Mouse (Mus musculus) frontal cortex, postnatal 10 days (tissue): ENCODE measurements around the gene Flna.

ENCODE experiments used
- DNase-seq, 2 experiments: peaks; one replicate each; pipeline ENCODE4 v3.0.0; 2022; ENCODE audit warnings: low spot score in 2 of 2, mixed read lengths in 1 of 2

Gene Flna

DNA sequence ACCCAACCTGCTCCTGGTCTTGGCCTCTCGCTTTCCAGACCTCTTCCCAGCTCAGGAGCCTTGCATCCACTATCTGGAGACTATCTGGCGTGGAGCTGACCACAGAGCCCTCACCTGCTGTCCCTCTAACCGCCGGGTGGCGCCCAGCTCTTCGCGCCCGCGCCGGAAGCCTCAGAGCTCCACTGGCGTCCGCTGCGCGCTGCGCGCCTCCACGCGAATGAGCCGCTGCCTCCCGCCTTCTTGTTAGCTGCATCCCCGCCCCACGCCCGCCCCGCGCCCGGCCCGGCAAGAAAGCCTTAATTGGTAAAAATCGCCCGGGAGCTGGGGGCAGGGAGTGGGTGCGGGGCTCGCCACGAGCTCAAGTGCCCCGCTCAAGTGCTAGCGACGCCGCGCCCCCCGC lies at the start of gene Flna:
Flna (minus strand) TSS at position 206 of the 400 bp plus-strand sequence.
- peak; percentile 35 to 47 for DNase-seq

DNA sequence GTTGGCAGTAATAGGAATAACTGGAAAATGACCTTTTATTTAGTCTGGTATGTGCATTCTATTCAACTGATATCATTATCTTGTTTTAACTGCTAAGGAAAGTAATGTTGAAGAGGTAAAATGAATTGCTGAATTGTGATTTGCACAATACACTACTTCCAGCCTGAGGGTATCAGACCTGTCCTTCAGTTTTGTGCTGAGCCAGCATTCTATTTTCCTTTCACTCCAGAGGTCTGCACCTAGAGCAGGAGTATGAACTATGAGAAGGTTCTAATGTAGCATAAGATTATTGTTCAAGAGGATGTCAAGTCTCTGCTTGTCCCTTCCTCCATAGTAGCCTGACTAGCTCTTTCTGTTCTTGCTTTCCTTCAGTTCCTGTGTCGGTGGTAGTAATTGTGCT lies 48.7 kb upstream of the Flna start:
- DNase-seq = no peak

- DNase-seq = peak; percentile 91 to 95
Measured at GRCm38 (mm10) chrX:74296538-74297448, 47.2 kb upstream of the Flna start, which contains the start of gene Atp6ap1. TSS of gene Atp6ap1 (plus strand) at chrX:74297097.

GRCm38 (mm10) chrX:74293431-74293830 lies 43.8 kb upstream of the Flna start:
- DNase-seq = no peak

- DNase-seq = no peak
Measured at GRCm38 (mm10) chrX:74283092-74283437, 33.4 kb upstream of the Flna start.

DNA sequence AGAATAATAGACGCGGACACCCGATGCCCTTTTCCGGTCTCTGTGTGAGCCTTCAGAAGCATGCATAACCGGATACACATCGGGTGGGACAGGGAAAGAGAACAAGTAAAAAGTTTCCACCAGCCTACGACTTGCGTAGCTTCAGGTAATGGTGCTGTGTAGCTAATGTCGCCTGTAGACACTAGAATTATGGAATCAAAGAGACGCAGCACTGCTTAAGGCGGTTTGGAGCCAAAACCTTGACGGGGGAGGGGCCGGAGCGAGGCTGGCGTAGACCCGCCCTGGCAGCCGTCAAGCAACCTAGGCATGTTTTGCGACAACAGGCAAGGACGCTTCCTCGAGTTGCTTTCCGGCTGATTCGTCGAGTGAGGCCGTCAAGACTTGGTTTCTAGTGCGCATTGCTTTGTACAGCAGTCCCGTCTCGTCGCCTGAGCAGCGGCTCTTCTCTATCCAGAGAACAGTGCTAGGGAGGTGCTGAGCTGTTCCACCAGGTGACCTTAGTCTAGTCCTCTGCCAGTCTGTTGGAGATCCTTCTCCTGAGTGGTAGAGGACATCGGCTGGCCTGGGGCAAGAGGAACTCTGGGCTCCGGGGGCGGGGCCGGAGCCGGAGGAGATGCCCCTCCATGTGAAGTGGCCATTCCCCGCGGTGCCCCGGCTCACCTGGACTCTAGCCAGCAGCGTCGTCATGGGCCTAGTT lies 32.9 kb upstream of the Flna start:
- DNase-seq = peak; percentile 78 to 85

DNA sequence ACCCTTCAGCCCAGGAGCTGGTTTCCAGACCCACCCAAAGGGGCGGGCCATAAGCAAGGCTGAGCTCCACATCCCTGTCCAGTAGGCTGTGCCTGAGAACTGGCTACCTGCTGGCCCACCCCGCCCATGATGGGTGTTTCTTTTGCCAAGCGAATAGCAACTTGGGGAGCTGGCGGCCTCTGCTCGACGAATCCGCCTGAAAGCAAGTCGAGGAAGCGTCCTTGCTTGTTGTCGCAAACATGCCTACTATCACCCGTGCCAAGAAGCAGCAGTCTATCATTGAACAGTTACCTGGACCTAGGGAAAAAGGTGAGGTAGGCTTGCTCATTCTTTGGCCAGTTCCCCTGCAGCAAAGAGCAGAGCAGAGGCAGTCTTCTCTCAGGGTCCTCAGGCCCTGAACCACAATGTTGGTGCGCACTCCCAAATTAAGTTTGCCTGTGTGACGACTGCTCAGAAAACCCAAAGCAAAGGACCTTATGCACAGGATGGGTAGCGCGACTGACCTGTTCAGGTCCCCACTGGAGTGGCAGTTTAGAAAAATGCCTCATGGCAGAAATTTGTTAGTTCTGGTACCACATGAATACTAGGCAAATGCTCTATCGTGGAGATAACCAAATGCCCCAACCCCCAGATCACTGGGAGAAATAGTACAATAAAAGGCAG lies 32.2 kb upstream of the Flna start, which contains the start of the genes Taz and Dnase1l1:
Taz (plus strand) TSS at position 181 of the 663 bp plus-strand sequence.
Dnase1l1 (minus strand) TSS at position 606 of the 663 bp plus-strand sequence.
- DNase-seq = peak; percentile 35 to 42

DNA sequence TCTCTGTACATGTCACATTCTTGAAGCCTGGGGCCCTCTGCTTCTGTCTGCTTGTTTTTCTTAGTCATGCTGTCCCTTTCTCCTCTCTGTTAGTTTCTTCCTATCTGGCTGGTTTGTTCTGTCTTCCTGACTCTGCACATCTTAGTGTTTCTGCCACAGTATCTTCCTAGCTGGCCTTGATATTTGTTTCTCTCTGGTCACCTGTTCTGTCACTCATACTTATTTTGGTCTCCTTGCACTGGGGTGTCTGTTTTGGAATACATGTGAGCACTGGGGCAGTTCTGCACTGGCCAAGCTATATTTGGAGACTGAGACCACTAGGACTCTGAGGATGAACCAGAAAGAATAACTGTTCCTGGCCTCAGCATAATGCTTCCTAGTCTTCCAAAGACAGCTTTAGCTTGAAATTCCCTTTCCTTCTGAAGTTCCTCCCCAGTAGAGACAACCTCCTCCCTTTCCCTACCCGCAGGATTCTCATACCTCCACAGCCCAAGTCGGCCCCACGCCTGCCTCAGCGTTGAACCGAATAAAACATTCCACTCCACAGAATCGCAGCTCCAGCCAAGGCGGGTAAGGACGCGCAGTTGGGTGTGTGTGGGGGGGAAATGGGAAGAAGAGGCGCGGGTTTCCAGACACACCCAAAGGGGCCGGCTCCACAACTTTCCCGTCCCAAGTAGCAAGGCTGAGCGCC lies 31.6 kb upstream of the Flna start:
- no peak for DNase-seq

- DNase-seq = no peak
Measured at GRCm38 (mm10) chrX:74277916-74278315, 28.3 kb upstream of the Flna start.

DNA sequence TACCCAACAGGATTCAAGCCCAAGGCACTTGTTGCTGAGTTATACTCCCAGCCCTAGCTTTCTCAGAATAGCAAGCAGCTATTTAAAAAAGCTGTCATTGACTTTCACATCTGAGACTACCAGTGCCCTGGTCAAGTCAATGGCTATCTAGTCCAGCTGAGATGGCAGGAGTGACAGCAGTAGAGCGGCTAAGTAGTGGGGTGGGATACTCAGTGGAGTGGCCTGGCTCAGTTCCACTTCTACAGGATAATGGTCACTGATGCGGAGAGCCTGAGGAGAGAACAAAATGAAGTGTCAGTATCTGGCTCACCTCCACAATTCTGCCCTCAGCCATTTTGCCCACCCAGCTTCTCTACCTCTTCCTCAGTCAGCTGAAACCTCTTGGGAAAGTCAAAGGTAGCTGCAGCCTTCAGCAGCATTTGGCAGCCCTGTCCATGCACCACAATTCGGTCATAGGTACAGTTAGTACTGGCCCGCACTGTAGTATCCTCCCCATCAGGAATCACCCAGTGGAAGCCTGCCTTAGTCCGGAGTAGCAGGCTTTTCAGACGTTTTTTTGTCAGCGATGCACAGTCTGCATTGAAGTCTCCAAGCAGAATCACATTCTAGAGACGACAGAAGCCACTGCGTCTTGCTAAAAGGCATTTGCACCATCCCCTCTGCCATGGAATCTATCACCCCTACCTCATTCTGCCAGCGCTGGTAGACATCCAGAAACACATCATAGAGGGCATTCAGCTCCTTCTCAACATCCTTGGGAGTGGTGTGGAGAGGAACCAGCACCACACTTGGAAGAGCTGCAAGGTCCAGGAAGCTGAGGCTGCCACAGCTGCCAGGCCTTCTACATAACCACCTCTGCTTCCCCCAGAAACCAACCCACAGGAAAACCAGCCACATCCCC lies 24.1 kb upstream of the Flna start:
- DNase-seq = no peak

DNA sequence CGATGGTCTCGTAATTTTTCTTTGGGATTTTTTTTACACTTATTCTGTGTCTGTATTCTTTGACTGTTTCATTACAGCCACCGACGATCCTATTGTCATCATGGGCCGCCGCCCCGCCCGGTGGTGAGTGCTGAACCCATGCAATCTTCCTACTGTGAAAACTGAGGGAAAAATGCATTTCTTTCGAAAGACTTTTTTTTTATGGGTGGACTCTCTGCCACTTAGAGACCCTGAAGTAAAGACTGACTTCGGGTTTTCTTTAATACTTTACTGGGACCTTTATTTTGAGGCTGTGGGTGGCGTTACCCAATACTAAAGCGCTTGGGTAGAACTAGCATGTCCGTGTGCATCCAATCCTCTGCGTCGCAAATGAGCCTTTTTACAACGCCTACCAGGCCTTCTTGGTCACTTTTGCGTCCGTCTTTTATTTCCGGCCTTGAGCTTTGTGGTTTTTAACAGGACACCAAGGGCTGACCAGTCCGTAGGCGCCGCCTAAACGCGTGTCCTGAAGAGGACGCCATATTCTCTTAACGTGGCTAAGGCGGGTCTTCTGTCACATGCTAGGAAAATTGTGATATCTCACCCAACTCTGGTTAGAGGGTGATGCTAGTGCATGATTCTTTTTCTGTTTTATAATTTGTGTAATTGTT lies 21.4 kb upstream of the Flna start:
- no peak for DNase-seq

GRCm38 (mm10) chrX:74270062-74270901 lies 20.7 kb upstream of the Flna start, which contains the start of gene Rpl10:
TSS of gene Rpl10 (plus strand) at chrX:74270812.
- DNase-seq = peak; percentile 86 to 91

GRCm38 (mm10) chrX:74269736-74270061 lies 20.1 kb upstream of the Flna start:
- no peak for DNase-seq

- DNase-seq = no peak
Measured at GRCm38 (mm10) chrX:74257746-74258145, 8.1 kb upstream of the Flna start.

- no peak for DNase-seq
Measured at GRCm38 (mm10) chrX:74254888-74255565, 5.4 kb upstream of the Flna start.

DNA sequence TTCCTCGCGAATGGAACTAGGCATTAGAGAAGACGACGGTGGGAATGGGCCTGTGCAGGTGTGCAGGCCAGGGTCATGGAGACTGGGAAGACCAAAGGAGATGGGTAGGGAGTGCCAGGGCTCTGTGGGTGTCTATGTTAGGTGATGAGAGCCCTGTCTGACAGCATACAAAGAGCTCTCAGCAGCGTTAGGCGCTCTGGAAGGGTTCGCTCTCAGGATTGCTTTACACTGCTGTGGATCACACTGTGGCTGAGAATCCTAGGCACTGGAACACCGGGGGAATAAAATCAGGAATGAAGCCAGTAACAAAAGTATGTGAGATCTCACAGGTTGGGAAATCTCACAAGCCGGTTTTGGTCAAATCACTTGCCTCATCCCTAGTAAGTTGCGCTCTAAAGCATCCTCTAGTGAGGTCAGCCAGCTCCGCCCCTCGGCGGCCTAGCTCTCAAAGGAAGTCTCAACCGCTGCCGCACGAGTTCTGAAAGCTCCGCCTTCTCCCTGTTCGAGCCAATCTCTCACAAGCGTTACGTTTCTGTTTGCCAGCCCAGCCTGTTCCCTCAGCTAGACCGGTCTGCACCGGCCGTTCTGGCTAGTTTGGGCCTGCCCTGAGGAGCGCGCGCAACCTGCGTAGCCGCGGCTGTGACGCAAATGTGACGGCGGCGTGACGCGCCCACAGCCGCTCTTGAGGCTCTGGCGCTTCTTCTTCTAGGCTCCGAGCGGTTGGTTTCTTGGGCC lies 4.7 kb upstream of the Flna start, which contains the start of gene Emd:
Emd (plus strand) TSS at position 535 of the 735 bp plus-strand sequence.
- peak; percentile 82 to 86 for DNase-seq

DNA sequence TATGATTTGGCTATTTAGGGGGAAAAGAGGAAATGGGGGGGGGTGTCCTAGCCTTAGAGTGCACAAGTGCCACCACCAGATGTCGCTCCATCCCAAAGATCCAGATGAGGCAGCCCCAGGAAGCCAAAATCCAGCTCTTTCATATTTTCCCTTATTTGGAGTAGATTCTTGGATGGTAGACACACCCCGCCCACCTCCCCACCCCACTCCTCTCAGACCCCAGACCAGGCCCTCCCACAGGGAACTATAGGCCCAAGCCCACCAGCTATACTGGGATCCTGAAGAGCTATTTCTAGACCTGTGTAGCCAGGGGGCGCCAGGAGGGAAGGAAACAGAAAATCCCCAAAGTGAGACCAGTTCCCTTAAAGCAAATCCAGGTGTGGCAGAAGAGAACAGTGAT lies 969 bp downstream of the Flna start:
- peak in 1 of 2 experiments; percentile 41 for DNase-seq

GRCm38 (mm10) chrX:74246693-74247092 lies 2.9 kb downstream of the Flna start:
- peak in 1 of 2 experiments; percentile 16 for DNase-seq
